Mouse (Mus musculus): ENCODE data around the gene Atg10. TPM values are rescaled to one million over a fixed set of nuclear protein-coding genes. Genes with fewer than 3 reads are reported as not detected.
A peak's percentile ranks its signal among the peaks of the same experiment; 100 is the strongest.

Gene Atg10
- polyA plus RNA-seq, 2 experiments from 2014 or later: 20.0 to 21.7 TPM

DNA sequence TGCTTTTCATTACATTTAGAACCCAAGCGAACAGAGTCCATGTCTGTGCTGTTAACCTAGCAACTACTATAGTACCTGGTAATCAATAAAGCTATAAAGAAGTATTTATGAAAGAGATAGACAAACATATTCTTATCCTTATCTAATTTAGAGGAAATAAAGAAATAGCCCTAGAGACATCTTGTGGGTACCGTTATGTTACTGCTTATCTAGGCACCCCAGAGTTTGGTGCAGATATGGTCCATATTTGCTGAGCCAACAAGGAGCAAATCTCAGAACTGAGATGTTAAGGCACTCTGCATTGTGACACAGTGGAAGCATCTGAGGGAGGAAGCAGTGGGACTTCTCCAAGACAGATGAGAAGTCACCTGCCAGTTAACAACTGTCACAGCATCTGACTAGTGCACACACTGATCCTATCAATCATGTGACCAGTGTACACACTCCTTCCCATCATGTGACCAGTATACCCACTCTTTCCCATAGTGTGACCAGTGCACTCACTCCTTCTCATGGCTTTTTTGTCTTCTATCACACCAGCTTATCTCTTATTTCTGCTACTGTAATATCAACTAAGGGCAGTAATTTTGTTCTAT lies 228.6 kb downstream of the Atg10 start:
- ATAC-seq: no peak

- no peak for ATAC-seq
Observed at GRCm38 (mm10) chr13:90993602-90994001, 230.2 kb downstream of the Atg10 start.

GRCm38 (mm10) chr13:90992948-90993347 lies 230.8 kb downstream of the Atg10 start:
- ATAC-seq: no peak

DNA sequence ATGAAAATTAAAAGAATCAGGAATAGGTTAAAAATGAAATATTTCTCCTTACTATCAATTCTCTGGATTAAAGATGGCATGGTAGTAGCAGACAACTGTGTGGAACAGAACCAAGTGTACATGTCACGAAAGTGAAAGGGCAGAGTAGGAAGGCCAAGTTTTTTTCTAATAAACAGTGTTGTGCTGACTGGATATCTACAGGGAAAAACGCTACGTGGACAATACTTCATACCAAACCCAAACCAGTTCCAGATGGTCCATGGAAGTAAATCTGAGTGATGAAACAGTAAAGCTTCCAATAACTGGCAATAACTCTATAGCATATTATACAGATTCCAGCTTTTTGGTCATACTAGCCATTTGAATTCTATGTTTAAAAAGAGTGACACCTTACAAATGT lies 235.5 kb downstream of the Atg10 start:
- ATAC-seq: no peak

DNA sequence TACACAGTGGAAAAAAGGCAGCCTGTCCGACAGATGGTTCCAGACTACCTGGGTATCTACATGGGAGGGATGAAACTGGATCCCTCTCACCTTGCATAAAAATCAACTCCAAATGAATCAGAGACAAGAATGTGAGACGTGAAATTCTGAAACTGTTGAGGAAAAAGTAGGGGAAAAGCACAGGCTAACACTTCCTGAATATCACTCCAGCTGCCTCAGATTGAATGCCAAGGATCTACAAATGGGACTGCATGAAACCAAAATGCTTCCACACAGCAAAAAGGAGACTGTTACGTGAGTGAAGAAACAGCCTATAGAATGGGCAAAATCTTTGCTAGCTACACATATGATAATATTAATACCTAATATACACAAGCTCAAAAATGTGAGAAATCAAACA lies 238.4 kb downstream of the Atg10 start:
- ATAC-seq: no peak

GRCm38 (mm10) chr13:90984073-90984472 lies 239.7 kb downstream of the Atg10 start:
- ATAC-seq: no peak

DNA sequence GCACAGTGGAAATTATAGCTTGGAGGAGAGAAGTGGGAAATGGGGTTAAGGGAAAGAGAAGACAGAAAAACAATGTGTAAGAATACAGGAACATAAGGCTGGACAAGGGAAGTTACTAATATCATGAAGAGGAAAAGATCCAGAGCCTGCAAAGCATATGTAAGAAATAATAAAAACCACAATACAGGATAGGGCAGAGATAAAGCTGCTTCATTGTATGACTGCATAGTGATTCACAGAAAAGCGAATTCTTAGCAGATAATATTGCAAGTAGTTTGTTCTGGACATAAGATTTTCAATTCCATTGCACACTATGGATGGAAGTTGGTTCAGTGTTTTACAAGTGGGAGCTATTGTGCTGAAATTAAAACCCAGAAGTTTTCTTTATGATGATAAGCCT lies 242.0 kb downstream of the Atg10 start:
- no peak for ATAC-seq

DNA sequence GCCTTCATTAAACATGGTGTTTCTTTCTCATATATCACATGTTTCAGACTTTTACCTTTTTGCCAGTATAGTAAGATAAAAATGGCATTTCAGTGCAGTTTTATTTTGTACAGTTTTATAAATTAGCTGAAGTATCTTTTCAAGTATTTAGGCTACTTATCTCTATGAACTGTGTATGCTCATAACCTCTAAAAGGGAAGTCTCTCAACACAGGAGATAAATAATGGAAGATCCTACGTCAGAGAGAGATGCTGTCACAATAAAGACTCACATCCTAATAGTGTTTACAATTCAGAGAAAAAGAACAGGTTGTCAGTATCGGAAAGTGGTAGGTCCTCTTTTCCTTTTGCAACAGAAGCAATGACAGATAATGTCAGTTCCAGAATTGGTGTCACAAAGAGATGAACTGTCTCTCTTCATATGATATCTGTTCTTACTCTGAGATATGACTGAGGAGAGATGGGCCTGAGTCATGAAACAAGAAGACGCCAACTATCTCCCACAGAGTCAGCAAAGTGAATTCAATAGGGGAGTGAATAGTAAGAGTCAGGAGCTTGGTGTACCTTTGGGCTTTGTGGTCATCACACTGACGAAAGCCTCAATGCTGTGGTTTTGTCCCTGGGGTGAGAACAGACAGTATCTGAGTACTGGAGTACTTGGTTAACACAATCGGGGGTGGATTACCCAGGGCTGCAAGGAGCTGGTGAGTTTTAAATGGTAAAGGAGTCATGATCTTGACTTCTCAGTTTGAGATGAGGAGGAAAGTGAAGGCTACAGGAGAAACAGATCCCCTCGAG lies 242.7 kb downstream of the Atg10 start:
- ATAC-seq: no peak

GRCm38 (mm10) chr13:90977057-90977456 lies 246.7 kb downstream of the Atg10 start:
- ATAC-seq: no peak

DNA sequence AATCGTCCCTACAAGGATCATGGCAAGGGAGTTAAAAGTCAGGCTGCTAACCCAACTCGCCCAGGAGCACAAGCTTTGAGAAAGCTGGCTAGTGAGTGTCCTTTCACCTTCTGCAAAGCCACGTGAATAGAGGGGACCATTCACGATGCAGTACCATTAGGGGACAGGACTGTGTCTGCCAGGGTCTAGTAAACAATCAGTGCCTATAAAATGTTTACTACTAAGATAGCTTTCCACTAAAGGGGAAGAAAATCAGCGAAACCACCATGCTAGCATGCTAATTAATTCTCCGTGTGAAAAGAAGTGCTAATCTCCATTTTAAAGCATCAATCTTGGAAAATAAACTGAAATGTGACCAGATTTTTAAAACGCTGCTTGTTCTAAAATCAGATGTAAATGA lies 250.4 kb downstream of the Atg10 start:
- ATAC-seq: no peak

- ATAC-seq: no peak
Observed at GRCm38 (mm10) chr13:90970259-90971017, 253.3 kb downstream of the Atg10 start.

GRCm38 (mm10) chr13:90968940-90969339 lies 254.8 kb downstream of the Atg10 start:
- no peak for ATAC-seq

DNA sequence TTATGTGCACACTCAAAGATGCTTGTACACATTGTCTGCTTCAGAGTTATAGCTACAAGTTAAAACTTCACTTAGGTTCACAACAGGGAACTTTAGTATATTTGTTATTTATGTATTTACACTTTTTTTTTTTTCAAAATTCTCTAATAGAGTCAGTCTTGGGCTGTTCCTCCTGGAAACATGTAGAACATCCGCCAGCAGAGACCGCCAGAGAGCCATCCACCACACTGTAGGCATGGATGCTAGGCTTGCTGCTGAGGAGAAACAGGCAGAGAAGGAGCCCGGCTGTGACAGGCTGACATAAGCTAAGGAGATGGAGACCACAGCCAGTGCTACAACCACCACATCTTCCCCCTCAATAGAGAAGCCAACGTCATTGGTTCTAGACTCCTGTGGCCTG lies 256.3 kb downstream of the Atg10 start:
- peak; percentile 96 for ATAC-seq

GRCm38 (mm10) chr13:90965996-90966395 lies 257.8 kb downstream of the Atg10 start:
- no peak for ATAC-seq

- ATAC-seq: no peak
Observed at GRCm38 (mm10) chr13:90964511-90964910, 259.3 kb downstream of the Atg10 start.

GRCm38 (mm10) chr13:90962836-90963760 lies 260.7 kb downstream of the Atg10 start:
- no peak for ATAC-seq

GRCm38 (mm10) chr13:90960591-90960990 lies 263.2 kb downstream of the Atg10 start:
- no peak for ATAC-seq

DNA sequence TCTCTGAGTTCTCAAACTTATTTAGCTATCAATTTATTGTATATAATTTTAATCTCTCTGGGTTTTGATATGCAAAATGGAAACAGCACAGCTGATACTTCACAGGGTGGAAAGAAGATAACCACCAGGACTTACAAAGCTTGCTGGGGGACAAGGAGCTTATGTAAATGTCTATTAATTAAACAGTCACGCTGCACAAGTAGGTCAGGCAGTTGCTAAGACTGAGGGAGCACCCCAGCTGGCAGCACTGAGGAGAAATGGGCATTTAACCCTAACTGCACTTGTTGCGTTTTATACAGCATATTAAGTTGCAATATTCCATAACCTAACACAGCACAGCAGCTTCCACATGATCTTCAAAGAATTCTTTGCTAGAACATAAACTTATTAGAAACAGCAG lies 264.9 kb downstream of the Atg10 start:
- no peak for ATAC-seq

GRCm38 (mm10) chr13:90939600-90939999 lies 284.2 kb downstream of the Atg10 start:
- ATAC-seq: no peak

GRCm38 (mm10) chr13:90939192-90939591 lies 284.6 kb downstream of the Atg10 start:
- no peak for ATAC-seq

DNA sequence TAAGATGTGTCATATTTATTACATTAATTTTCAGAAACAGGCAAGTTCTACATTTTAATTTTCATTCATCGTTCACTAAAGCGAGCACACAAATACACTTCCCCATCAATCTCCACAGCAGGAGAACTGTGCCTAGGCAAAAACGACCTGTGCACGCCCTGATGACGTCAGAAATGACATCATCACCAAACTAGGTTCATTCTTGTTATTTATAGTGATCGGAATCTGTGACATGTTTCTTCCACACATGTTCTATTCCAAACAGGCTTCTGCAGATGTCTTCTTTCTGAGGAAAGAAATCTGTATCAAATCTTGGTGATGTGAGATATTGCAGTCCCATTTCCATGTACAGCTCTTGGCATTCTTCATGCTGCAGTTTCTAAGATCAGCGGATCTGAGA lies 287.9 kb downstream of the Atg10 start:
- ATAC-seq: no peak

DNA sequence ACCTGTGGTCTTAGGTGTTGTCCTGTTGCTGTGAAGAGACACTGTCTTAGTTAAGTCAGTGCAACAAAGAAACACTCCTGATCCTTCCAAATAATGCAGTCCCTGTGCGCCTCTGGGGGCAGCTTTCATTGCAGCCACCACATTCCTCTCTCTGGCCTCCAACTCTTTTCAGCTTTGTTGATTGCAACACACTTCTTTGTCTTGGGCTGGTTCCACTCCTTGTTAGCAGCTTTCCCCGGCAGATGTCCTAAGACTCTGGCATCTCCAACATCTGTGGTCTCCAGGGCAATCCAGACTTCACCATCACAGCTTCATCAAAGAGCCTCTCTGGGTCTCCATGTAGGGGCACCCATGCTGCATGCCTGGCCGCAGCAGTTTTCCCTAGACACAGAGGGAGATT lies 290.5 kb downstream of the Atg10 start:
- no peak for ATAC-seq

DNA sequence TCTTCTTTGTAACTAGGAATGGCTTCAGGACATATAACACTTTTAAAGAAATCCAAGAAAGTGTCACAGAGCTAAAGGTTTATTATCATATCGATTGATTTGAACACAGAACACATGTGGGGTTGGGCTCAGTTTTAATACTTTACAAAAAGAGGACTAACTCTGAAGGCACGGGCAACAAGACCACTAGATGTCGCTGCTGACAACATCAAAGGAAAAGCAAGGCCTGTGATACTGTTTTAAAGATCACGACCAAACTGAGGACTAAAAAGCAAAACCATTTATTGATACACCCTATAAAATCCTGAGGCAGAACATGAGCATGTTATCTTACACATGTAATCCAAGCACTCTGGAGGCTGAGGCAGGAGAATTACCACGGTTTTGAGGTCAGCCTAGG lies 293.9 kb downstream of the Atg10 start:
- peak; percentile 85 for ATAC-seq

All from CD4-positive, CD25-positive, alpha-beta regulatory T cell, adult 4 months (primary cell).